Mouse (Mus musculus) hindbrain, postnatal 0 days (tissue): ENCODE measurements around the gene Dst. TPM values are rescaled to one million over a fixed set of nuclear protein-coding genes. Genes with fewer than 3 reads are reported as not detected.

Experiments used
- ATAC-seq: fragments of 200-750 bp; cut with Nextera tagmentation; 2 replicates; pipeline ENCODE4 v1.8.0; 2017; ENCODE audit warnings: mild to moderate bottlenecking, moderate TSS enrichment, moderate library complexity
- DNase-seq: peaks from one replicate; pipeline ENCODE4 v3.0.0-alpha.2; 2015; ENCODE audit warnings: low spot score
- H3K27ac ChIP-seq: fragments of 300-500 bp; sonication (generic); 2 replicates; pipeline ENCODE4 v1.5.1; 2014; ENCODE audit warnings: mild to moderate bottlenecking
- H3K27me3 ChIP-seq: fragments of 300-500 bp; sonication (generic); 2 replicates; pipeline ENCODE4 v1.6.1; 2014; ENCODE audit warnings: low read length, mixed read lengths; ENCODE audit not compliant: insufficient read depth
- H3K36me3 ChIP-seq: fragments of 300-500 bp; sonication (generic); 2 replicates; pipeline ENCODE4 v1.6.1; 2014; ENCODE audit warnings: low read length, mixed read lengths; ENCODE audit not compliant: insufficient read depth
- H3K4me1 ChIP-seq: fragments of 300-500 bp; sonication (generic); 2 replicates; pipeline ENCODE4 v1.6.1; 2014; ENCODE audit warnings: antibody characterized with exemption, low read length, mixed read lengths; ENCODE audit not compliant: insufficient read depth
- H3K4me2 ChIP-seq: fragments of 300-500 bp; sonication (generic); 2 replicates; pipeline ENCODE4 v1.6.1; 2014; ENCODE audit warnings: low read depth, mild to moderate bottlenecking, low read length, moderate library complexity, mixed read lengths
- H3K4me3 ChIP-seq: fragments of 300-500 bp; sonication (generic); 2 replicates; pipeline ENCODE4 v1.5.1; 2014; ENCODE audit warnings: low read length
- H3K9ac ChIP-seq: fragments of 300-500 bp; sonication (generic); replicated peaks from 2 replicates; pipeline ENCODE4 v1.6.1; 2014; ENCODE audit warnings: mild to moderate bottlenecking, low read length, moderate library complexity, mixed read lengths
- H3K9me3 ChIP-seq: fragments of 300-500 bp; sonication (generic); 2 replicates; pipeline ENCODE4 v1.6.1; 2016; ENCODE audit warnings: low read length, mixed read lengths
- CTCF ChIP-seq: IDR thresholded peaks from 2 replicates; pipeline ENCODE4 v1.5.1; 2016; ENCODE audit warnings: antibody characterized with exemption, control low read depth, low read depth
- WGBS: fragments of 180-500 bp; shearing (Covaris S2); extraction: QIAGEN DNeasy Blood & Tissue Kit; methylation state at CpG from one replicate; pipeline ENCODE4 v1.1.7; 2014; 5-methylcytosine and 5-hydroxymethylcytosine counted together
- polyA plus RNA-seq: library from polyadenylated mRNA; unstranded; fragments of >200 nt; fragmentation: Nextera tagmentation; extraction: Ambion mirVana; gene quantifications from 2 replicates; pipeline ENCODE4 v1.2.1, GENCODE M21; 2015
- total RNA-seq: library from RNA; depleted of rRNA; stranded (reverse); fragments of >200 nt; gene quantifications from 2 replicates; pipeline ENCODE4 v1.2.3, GENCODE M21; 2014

Dst gene
- total and polyA plus RNA-seq, 2 experiments from 2014 or later = 33.0 to 155 TPM

DNA sequence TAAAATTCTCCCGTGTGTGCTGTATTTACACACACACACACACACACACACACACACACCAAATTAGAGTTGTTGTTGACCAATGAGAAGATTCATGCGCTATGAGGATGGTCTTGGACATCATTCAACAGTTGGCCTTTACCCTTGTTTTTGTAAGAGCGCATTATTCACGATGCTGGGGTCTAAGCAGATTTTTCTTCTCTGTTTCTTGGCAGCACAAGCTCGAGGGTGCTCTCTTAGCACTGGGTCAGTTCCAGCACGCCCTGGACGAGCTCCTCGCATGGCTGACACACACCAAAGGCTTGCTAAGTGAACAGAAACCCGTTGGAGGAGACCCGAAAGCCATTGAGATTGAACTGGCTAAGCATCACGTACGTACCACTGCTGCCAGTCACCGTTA lies 360.5 kb downstream of the Dst start:
- H3K36me3 ChIP-seq = peaks cover 52% of the 10 kb centered on the region
- H3K27me3 ChIP-seq = no peaks in the 10 kb centered on the region
- H3K4me1 ChIP-seq = no peaks in the 10 kb centered on the region
- H3K27ac ChIP-seq = no peak overlapping the region
- no peak overlapping the region for H3K4me3 ChIP-seq
- ATAC-seq (no peak), DNase-seq (no peak)
- TF ChIP-seq CTCF = no peak
- no peak overlapping the region for H3K9ac ChIP-seq
- no peak overlapping the region for H3K4me2 ChIP-seq
- WGBS = 77% methylated on average over 13 of the region's 13 CpGs
- no peaks in the 10 kb centered on the region for H3K9me3 ChIP-seq

- Histone ChIP-seq H3K4me2 (no peak overlapping the region), H3K4me3 (no peak overlapping the region), H3K36me3 (peaks cover 47% of the 10 kb centered on the region), H3K9ac (no peak overlapping the region), H3K27me3 (no peaks in the 10 kb centered on the region), H3K27ac (no peak overlapping the region), H3K9me3 (no peaks in the 10 kb centered on the region), H3K4me1 (no peaks in the 10 kb centered on the region)
- 86% methylated on average over 11 of the region's 11 CpGs for whole genome bisulfite sequencing
- ATAC-seq (no peak), DNase-seq (no peak)
- TF ChIP-seq CTCF = no peak
Measured at GRCm38 (mm10) chr1:34269578-34269977, 361.6 kb downstream of the Dst start.

GRCm38 (mm10) chr1:34273922-34274321 lies 365.9 kb downstream of the Dst start:
- no peaks in the 10 kb centered on the region for H3K27me3 ChIP-seq
- no peak for DNase-seq
- H3K4me1 ChIP-seq = no peaks in the 10 kb centered on the region
- H3K4me3 ChIP-seq = no peak overlapping the region
- no peak for ATAC-seq
- 95% methylated on average over 12 of the region's 12 CpGs for WGBS
- H3K4me2 ChIP-seq = no peak overlapping the region
- peaks cover 54% of the 10 kb centered on the region for H3K36me3 ChIP-seq
- no peak overlapping the region for H3K27ac ChIP-seq
- no peaks in the 10 kb centered on the region for H3K9me3 ChIP-seq
- no peak overlapping the region for H3K9ac ChIP-seq
- TF ChIP-seq CTCF = no peak

- no peaks in the 10 kb centered on the region for H3K9me3 ChIP-seq
- H3K9ac ChIP-seq = no peak overlapping the region
- H3K27ac ChIP-seq = no peak overlapping the region
- H3K36me3 ChIP-seq = peaks cover 46% of the 10 kb centered on the region
- DNase-seq (no peak), ATAC-seq (no peak)
- no peaks in the 10 kb centered on the region for H3K27me3 ChIP-seq
- no peaks in the 10 kb centered on the region for H3K4me1 ChIP-seq
- 97% methylated on average over 13 of the region's 13 CpGs for WGBS
- H3K4me2 ChIP-seq = no peak overlapping the region
- no peak overlapping the region for H3K4me3 ChIP-seq
- no peak for TF ChIP-seq CTCF
Measured at GRCm38 (mm10) chr1:34275787-34276186, 367.8 kb downstream of the Dst start.

- no peak overlapping the region for H3K4me2 ChIP-seq
- H3K9ac ChIP-seq = no peak overlapping the region
- no peak for TF ChIP-seq CTCF
- DNase-seq = no peak
- no peak overlapping the region for H3K27ac ChIP-seq
- H3K4me3 ChIP-seq = no peak overlapping the region
- WGBS = 82% methylated on average over 7 of the region's 7 CpGs
- ATAC-seq = no peak
- no peaks in the 10 kb centered on the region for H3K27me3 ChIP-seq
- H3K36me3 ChIP-seq = peaks cover 43% of the 10 kb centered on the region
- H3K4me1 ChIP-seq = no peaks in the 10 kb centered on the region
- H3K9me3 ChIP-seq = no peaks in the 10 kb centered on the region
Measured at GRCm38 (mm10) chr1:34276756-34277155, 368.7 kb downstream of the Dst start.

- WGBS = 73% methylated on average over 8 of the region's 8 CpGs
- Histone ChIP-seq H3K4me3 (no peak overlapping the region), H3K27ac (no peak overlapping the region), H3K9me3 (no peaks in the 10 kb centered on the region), H3K4me1 (no peaks in the 10 kb centered on the region), H3K27me3 (no peaks in the 10 kb centered on the region), H3K4me2 (no peak overlapping the region), H3K36me3 (peaks cover 42% of the 10 kb centered on the region), H3K9ac (no peak overlapping the region)
- TF ChIP-seq CTCF = no peak
- peak; percentile 9 for DNase-seq
- ATAC-seq = no peak
Measured at GRCm38 (mm10) chr1:34277259-34277658, 369.2 kb downstream of the Dst start.

- no peak overlapping the region for H3K4me2 ChIP-seq
- H3K27ac ChIP-seq = no peak overlapping the region
- H3K4me1 ChIP-seq = no peaks in the 10 kb centered on the region
- DNase-seq (no peak), ATAC-seq (no peak)
- 69% methylated on average over 7 of the region's 7 CpGs for WGBS
- peaks cover 32% of the 10 kb centered on the region for H3K36me3 ChIP-seq
- TF ChIP-seq CTCF = no peak
- no peak overlapping the region for H3K9ac ChIP-seq
- no peaks in the 10 kb centered on the region for H3K9me3 ChIP-seq
- no peak overlapping the region for H3K4me3 ChIP-seq
- H3K27me3 ChIP-seq = no peaks in the 10 kb centered on the region
Measured at GRCm38 (mm10) chr1:34283502-34283901, 375.5 kb downstream of the Dst start.
